ENCODE assay signal across 10 mouse cellular contexts in genomic region chr16:11068666-11069065, GRCm38 (mm10). TPM values are rescaled to one million over a fixed set of nuclear protein-coding genes. Genes with fewer than 3 reads are reported as not detected.
DNase-seq lines count a peak whose midpoint lies in the region; ATAC-seq and TF ChIP-seq lines count a peak whose summit lies in the region.
"Had no signal": no experiment of that assay in that cellular context is flagged by ENCODE, and none has a peak within 500 bp of the region (broad histone marks: within the 10 kb centered on the region; RNA-seq: fewer than 3 reads in every experiment).

No protein-coding gene starts in this region.

- no peak for TF ChIP-seq CTCF in spleen, adult 2 months (IDR thresholded peaks at IDR 0.05; ENCODE audit: extremely low read depth, insufficient read depth, insufficient read length, insufficient replicate concordance)

- H3K9ac ChIP-seq in heart, embryonic 13.5 days: peak overlapping the region; percentile 50; the same call in 1 of the 2 replicates
- H3K9ac ChIP-seq in limb, embryonic 13.5 days: peak overlapping the region; percentile 97; the same call in 1 of the 2 replicates
- H3K9ac ChIP-seq in stomach, embryonic 16.5 days (ENCODE audit: low read length): no peak overlapping the region

- peaks cover 29% of the 10 kb centered on the region for H3K36me3 ChIP-seq in heart, embryonic 13.5 days
- H3K36me3 ChIP-seq in spleen, adult 2 months (ENCODE audit: control insufficient read depth, insufficient read depth, low read length): peaks cover 19% of the 10 kb centered on the region
- H3K36me3 ChIP-seq in limb, embryonic 13.5 days: peaks cover 30% of the 10 kb centered on the region
- H3K36me3 ChIP-seq in stomach, embryonic 16.5 days (ENCODE audit: control insufficient read depth, insufficient read depth, low read length): no peaks in the 10 kb centered on the region

- peak overlapping the region; percentile 58 for H3K27ac ChIP-seq in heart, embryonic 13.5 days (replicated peaks)
- H3K27ac ChIP-seq in spleen, adult 2 months (ENCODE audit: insufficient read depth, low read length): peak overlapping the region; percentile 96
- H3K27ac ChIP-seq in limb, embryonic 13.5 days: no peak overlapping the region
- no peak overlapping the region for H3K27ac ChIP-seq in stomach, embryonic 16.5 days (ENCODE audit: low read length)

- no peak for DNase-seq in heart, adult 8-10 months (ENCODE audit: low spot score)
- DNase-seq in spleen, adult 2 months (ENCODE audit: low read depth in 1 of 2, low spot score in 2 of 2): no peak
- DNase-seq in spleen, postnatal 4 days (ENCODE audit: low spot score in 2 of 2): no peak
- no peak for DNase-seq in embryo, embryonic 9.5 days (ENCODE audit: extremely low spot score)
- DNase-seq in urinary bladder, postnatal 36 days (ENCODE audit: low spot score in 2 of 2): no peak
- DNase-seq: gastrocnemius, postnatal 36 days; lung, adult 18-20 months had no signal

- H3K4me3 ChIP-seq in heart, embryonic 13.5 days: peak overlapping the region; percentile 89; the same call in 1 of the 2 replicates
- peak overlapping the region; percentile 86 for H3K4me3 ChIP-seq in spleen, adult 2 months (ENCODE audit: extremely low read depth, insufficient read depth, insufficient read length)
- no peak overlapping the region for H3K4me3 ChIP-seq in limb, embryonic 13.5 days
- H3K4me3 ChIP-seq in stomach, embryonic 16.5 days (replicated peaks; ENCODE audit: low read length): no peak overlapping the region

- whole genome bisulfite sequencing in heart, embryonic 13.5 days: 84% methylated on average over 3 of the region's 3 CpGs
- 49% methylated on average over 3 of the region's 3 CpGs for WGBS in spleen, adult 2 months
- 94% methylated on average over 3 of the region's 3 CpGs for WGBS in limb, embryonic 13.5 days
- WGBS in stomach, embryonic 16.5 days: 76% methylated on average over 3 of the region's 3 CpGs

- peak overlapping the region; percentile 76 for H3K4me2 ChIP-seq in heart, embryonic 13.5 days
- H3K4me2 ChIP-seq in limb, embryonic 13.5 days (replicated peaks): peak overlapping the region; percentile 84
- H3K4me2 ChIP-seq in stomach, embryonic 16.5 days (ENCODE audit: low read depth, low read length): peak overlapping the region; percentile 9; the same call in 1 of the 2 replicates

- no peak for ATAC-seq in heart, embryonic 13.5 days (ENCODE audit: extremely low read depth, insufficient number of reproducible peaks, low FRiP score, low TSS enrichment)
- no peak for ATAC-seq in limb, embryonic 13.5 days (ENCODE audit: low FRiP score, low read depth)
- ATAC-seq in stomach, embryonic 16.5 days (ENCODE audit: insufficient read depth, low FRiP score): no peak

- TF ChIP-seq POLR2A in spleen, adult 2 months (IDR thresholded peaks at IDR 0.05; ENCODE audit: low read depth, low read length): no peak

- no peaks in the 10 kb centered on the region for H3K27me3 ChIP-seq in heart, embryonic 13.5 days (replicated peaks)
- no peaks in the 10 kb centered on the region for H3K27me3 ChIP-seq in spleen, adult 2 months (ENCODE audit: control insufficient read depth, insufficient read depth, low read length)
- no peaks in the 10 kb centered on the region for H3K27me3 ChIP-seq in limb, embryonic 13.5 days
- H3K27me3 ChIP-seq in stomach, embryonic 16.5 days (ENCODE audit: control insufficient read depth, insufficient read depth, low read length): no peaks in the 10 kb centered on the region

- H3K4me1 ChIP-seq in heart, embryonic 13.5 days: peaks cover 83% of the 10 kb centered on the region
- peaks cover 33% of the 10 kb centered on the region; the same call in 1 of the 2 replicates for H3K4me1 ChIP-seq in spleen, adult 2 months (ENCODE audit: control insufficient read depth, insufficient read depth, insufficient read length)
- peaks cover 55% of the 10 kb centered on the region for H3K4me1 ChIP-seq in limb, embryonic 13.5 days
- H3K4me1 ChIP-seq in stomach, embryonic 16.5 days (ENCODE audit: control insufficient read depth, insufficient read depth, low read length): peaks cover 20% of the 10 kb centered on the region

- no peaks in the 10 kb centered on the region for H3K9me3 ChIP-seq in heart, embryonic 13.5 days
- H3K9me3 ChIP-seq in limb, embryonic 13.5 days: no peaks in the 10 kb centered on the region
- no peaks in the 10 kb centered on the region for H3K9me3 ChIP-seq in stomach, embryonic 16.5 days (replicated peaks; ENCODE audit: control insufficient read depth, low read length)

RNA-seq across cellular contexts. Expression of gene Litaf, which starts 2.7 kb away (rescaled TPM):
- 66.2 and 70.0 TPM in 2 replicates for polyA plus RNA-seq in heart, embryonic 13.5 days (2015; fragmentation: Nextera tagmentation; extraction: Ambion mirVana)
- 10 to 100 TPM; 12.9 to 20.3 (median 14.4) TPM for total RNA-seq in heart, adult 8-10 months (2022)
- 115 and 171 TPM in 2 replicates for polyA plus RNA-seq in spleen, adult 2 months (2012; rRNA removed)
- 103 and 105 TPM in 2 replicates for polyA plus RNA-seq in limb, embryonic 13.5 days (2015; fragmentation: Nextera tagmentation; extraction: Ambion mirVana)
- polyA plus RNA-seq in stomach, embryonic 16.5 days (2015; fragmentation: Nextera tagmentation; extraction: Ambion mirVana): 94.2 and 103 TPM in 2 replicates

RNA-seq across cellular contexts. Expression of gene Snn, which starts 7.9 kb away (rescaled TPM):
- polyA plus RNA-seq in heart, embryonic 13.5 days (2015; fragmentation: Nextera tagmentation; extraction: Ambion mirVana): 40.1 and 40.3 TPM in 2 replicates
- total RNA-seq in heart, adult 8-10 months (2022): 10 to 100 TPM; 24.1 to 31.1 (median 28.1) TPM
- polyA plus RNA-seq in spleen, adult 2 months (2012; rRNA removed): 129 and 155 TPM in 2 replicates
- 44.0 and 44.8 TPM in 2 replicates for polyA plus RNA-seq in limb, embryonic 13.5 days (2015; fragmentation: Nextera tagmentation; extraction: Ambion mirVana)
- polyA plus RNA-seq in stomach, embryonic 16.5 days (2015; fragmentation: Nextera tagmentation; extraction: Ambion mirVana): 23.6 and 26.4 TPM in 2 replicates

Comparison
In these comparisons a context has a peak if more than half of its experiments do, and no peak if none do; other contexts are left out.
1. H3K27ac ChIP-seq: peak in heart, embryonic 13.5 days (single experiment) and spleen, adult 2 months (single experiment); none in limb, embryonic 13.5 days (single experiment) and stomach, embryonic 16.5 days (single experiment).
2. H3K4me2 ChIP-seq: peak in every context shown above with its lines; median percentile 84 in limb, embryonic 13.5 days; 76 in heart, embryonic 13.5 days; 9 in stomach, embryonic 16.5 days.
3. H3K4me3 ChIP-seq: peak in heart, embryonic 13.5 days (single experiment) and spleen, adult 2 months (single experiment); none in limb, embryonic 13.5 days (single experiment) and stomach, embryonic 16.5 days (single experiment).